Mouse (Mus musculus) liver, embryonic 15.5 days (tissue): ENCODE measurements at regions not wholly inside any gene's neighbourhood (a gene's known extent, or its start where the extent isn't known, plus 50 kb on each side); places are given as distances from the start of the nearest gene placed in this dataset.
"Not testable (repeated sequence)": the region's sequence is repeated elsewhere in the genome, so short reads cannot be mapped to it uniquely, and the experiment has no call there.

Experiments
- ATAC-seq: fragments of 200-750 bp; cut with Nextera tagmentation; 2 replicates; pipeline ENCODE4 v1.8.0; 2017; ENCODE audit warnings: moderate number of reproducible peaks, mild to moderate bottlenecking, moderate library complexity; ENCODE audit not compliant: insufficient read depth
- H3K27ac ChIP-seq: fragments of 300-500 bp; sonication (generic); replicated peaks from 2 replicates; pipeline ENCODE4 v1.5.1; 2015; ENCODE audit warnings: mild to moderate bottlenecking, inconsistent platforms
- H3K27me3 ChIP-seq: fragments of 300-500 bp; sonication (generic); 2 replicates; pipeline ENCODE4 v1.6.1; 2015; ENCODE audit warnings: mild to moderate bottlenecking, inconsistent platforms
- H3K36me3 ChIP-seq: fragments of 300-500 bp; sonication (generic); replicated peaks from 2 replicates; pipeline ENCODE4 v1.6.1; 2015; ENCODE audit warnings: moderate library complexity, mild to moderate bottlenecking, inconsistent platforms
- H3K4me1 ChIP-seq: fragments of 300-500 bp; sonication (generic); replicated peaks from 2 replicates; pipeline ENCODE4 v1.6.1; 2015; ENCODE audit warnings: inconsistent platforms
- H3K4me2 ChIP-seq: fragments of 300-500 bp; sonication (generic); 2 replicates; pipeline ENCODE4 v1.6.1; 2015; ENCODE audit warnings: moderate library complexity, mild to moderate bottlenecking, inconsistent platforms
- H3K4me3 ChIP-seq: fragments of 300-500 bp; sonication (generic); replicated peaks from 2 replicates; pipeline ENCODE4 v1.5.1; 2015; ENCODE audit warnings: mild to moderate bottlenecking, inconsistent platforms
- H3K9ac ChIP-seq: fragments of 300-500 bp; sonication (generic); 2 replicates; pipeline ENCODE4 v1.6.1; 2015; ENCODE audit warnings: moderate library complexity, mild to moderate bottlenecking, inconsistent platforms
- H3K9me3 ChIP-seq: fragments of 300-500 bp; sonication (generic); replicated peaks from 2 replicates; pipeline ENCODE4 v1.6.1; 2016; ENCODE audit warnings: inconsistent platforms
- WGBS: fragments of 180-500 bp; shearing (Covaris S2); methylation state at CpG from one replicate; pipeline ENCODE4 v1.1.7; 2015; ENCODE audit warnings: mixed read lengths; ENCODE audit not compliant: insufficient replicate concordance; 5-methylcytosine and 5-hydroxymethylcytosine counted together

- H3K4me3 ChIP-seq: no peak overlapping the region
- no peak overlapping the region for H3K9ac ChIP-seq
- no peaks in the 10 kb centered on the region for H3K36me3 ChIP-seq
- no peaks in the 10 kb centered on the region for H3K27me3 ChIP-seq
- WGBS: 34% methylated on average over 10 of the region's 10 CpGs
- H3K4me1 ChIP-seq: no peaks in the 10 kb centered on the region
- H3K4me2 ChIP-seq: no peak overlapping the region
- no peak for ATAC-seq
- no peak overlapping the region for H3K27ac ChIP-seq
- H3K9me3 ChIP-seq: no peaks in the 10 kb centered on the region
Measured at GRCm38 (mm10) chr12:71693346-71694038, 137.4 kb upstream of the Daam1 start.

- 73% methylated on average over 2 of the region's 2 CpGs for WGBS
- H3K36me3 ChIP-seq: no peaks in the 10 kb centered on the region
- ATAC-seq: no peak
- H3K27me3 ChIP-seq: no peaks in the 10 kb centered on the region
- H3K9ac ChIP-seq: no peak overlapping the region
- H3K9me3 ChIP-seq: no peaks in the 10 kb centered on the region
- no peak overlapping the region for H3K4me2 ChIP-seq
- H3K27ac ChIP-seq: no peak overlapping the region
- no peaks in the 10 kb centered on the region for H3K4me1 ChIP-seq
- H3K4me3 ChIP-seq: no peak overlapping the region
Measured at GRCm38 (mm10) chr12:71701753-71702152, 129.1 kb upstream of the Daam1 start.

DNA sequence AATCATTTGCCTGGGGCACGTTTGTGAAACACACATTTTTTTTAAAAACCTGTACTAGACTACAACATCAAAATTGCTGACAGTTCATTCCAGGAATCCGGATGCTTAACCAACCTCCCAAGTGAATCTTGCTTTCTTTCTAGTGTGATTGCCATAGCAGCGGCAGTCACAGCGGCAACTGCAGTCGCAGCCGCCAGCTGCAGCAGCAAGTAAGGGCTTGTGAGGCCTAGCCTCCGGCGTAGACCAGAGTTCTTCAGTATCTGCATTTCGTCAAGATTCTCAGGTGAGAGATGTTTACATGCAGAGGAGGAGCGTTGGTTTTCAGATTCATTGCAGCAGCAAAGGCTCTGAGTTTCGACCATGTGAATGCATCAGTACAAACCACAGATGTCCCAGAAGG is 128.7 kb upstream of the Daam1 start:
- Histone ChIP-seq H3K4me2 (no peak overlapping the region), H3K36me3 (no peaks in the 10 kb centered on the region), H3K27ac (no peak overlapping the region), H3K27me3 (no peaks in the 10 kb centered on the region), H3K9me3 (no peaks in the 10 kb centered on the region), H3K9ac (no peak overlapping the region), H3K4me3 (no peak overlapping the region), H3K4me1 (no peaks in the 10 kb centered on the region)
- ATAC-seq: no peak
- WGBS: 70% methylated on average over 11 of the region's 11 CpGs

DNA sequence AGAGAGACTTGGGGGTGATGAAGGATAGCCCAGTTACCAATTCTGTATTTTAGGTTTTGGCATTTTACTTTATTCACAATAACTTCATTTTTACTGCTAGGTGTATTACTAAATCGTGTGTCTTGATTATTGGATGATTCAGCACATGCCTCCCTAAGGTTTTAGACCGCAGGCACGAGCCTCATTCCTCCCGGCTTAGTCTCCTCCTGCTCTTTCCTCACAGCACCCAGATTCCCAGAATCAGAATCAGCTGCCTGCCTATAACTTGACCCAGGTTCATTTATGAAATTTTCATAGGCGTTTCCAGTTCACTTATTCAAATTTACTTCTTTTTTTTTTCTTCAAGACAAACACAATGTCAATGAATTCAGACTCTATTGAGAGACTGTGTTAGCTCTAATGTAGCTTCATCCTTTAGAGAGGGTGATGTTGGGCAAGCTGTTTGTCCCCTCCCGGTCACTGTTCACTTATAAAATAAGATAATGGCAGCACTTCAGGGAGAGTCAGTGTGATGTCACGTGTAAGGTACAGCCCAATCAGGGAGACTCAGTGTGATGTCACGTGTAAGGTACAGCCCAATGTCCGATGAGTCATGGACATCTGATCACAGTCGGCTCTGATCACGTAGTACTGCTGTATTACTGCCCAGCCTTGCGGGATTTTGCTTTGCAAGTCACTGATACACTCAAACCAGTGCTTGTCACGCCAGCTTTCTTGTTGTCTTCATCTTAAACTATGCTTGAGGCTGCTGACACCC is 127.6 kb upstream of the Daam1 start:
- Histone ChIP-seq H3K36me3 (no peaks in the 10 kb centered on the region), H3K9ac (no peak overlapping the region), H3K4me2 (no peak overlapping the region), H3K4me3 (no peak overlapping the region), H3K27me3 (no peaks in the 10 kb centered on the region), H3K9me3 (no peaks in the 10 kb centered on the region), H3K4me1 (no peaks in the 10 kb centered on the region), H3K27ac (no peak overlapping the region)
- ATAC-seq: no peak
- whole genome bisulfite sequencing: 66% methylated on average over 13 of the region's 13 CpGs

GRCm38 (mm10) chr12:71704431-71704830 is 126.4 kb upstream of the Daam1 start:
- no peak overlapping the region for H3K4me3 ChIP-seq
- no peak overlapping the region for H3K27ac ChIP-seq
- no peak overlapping the region for H3K4me2 ChIP-seq
- ATAC-seq: no peak
- no peaks in the 10 kb centered on the region for H3K4me1 ChIP-seq
- H3K9ac ChIP-seq: no peak overlapping the region
- no peaks in the 10 kb centered on the region for H3K36me3 ChIP-seq
- no peaks in the 10 kb centered on the region for H3K9me3 ChIP-seq
- H3K27me3 ChIP-seq: no peaks in the 10 kb centered on the region
- WGBS: 56% methylated on average over 6 of the region's 6 CpGs

DNA sequence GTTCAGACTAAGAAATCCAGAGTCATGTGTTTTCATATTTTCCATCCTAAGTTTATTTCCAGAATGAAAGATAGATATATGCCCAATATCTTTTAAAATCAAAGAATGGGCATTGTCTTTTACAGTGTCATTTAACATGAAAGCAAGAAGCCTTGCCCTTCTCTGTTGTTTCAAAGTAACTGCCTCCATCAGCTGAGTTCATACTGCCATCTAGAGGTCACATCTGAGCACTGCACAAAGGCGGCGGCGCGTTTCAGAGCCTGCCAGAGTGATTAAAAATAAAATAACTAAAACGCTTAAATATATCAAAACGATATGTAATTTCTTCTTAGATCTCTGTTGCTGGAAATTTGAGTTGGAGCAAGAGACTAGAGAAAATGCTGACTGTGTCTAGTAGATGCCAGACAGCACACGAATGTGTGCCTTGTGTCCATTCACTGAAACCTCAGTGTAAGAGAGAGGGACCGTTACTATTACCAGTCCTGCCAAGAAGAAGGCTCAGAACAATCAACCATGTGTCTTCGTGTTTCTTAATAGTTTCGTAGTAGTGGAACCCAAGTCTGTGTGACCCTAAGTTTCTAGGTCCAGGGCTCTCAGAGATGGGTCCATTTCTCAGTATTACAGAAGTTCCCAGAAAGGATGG is 123.0 kb upstream of the Daam1 start:
- Histone ChIP-seq H3K27me3 (no peaks in the 10 kb centered on the region), H3K4me2 (no peak overlapping the region), H3K9ac (no peak overlapping the region), H3K4me1 (no peaks in the 10 kb centered on the region), H3K36me3 (no peaks in the 10 kb centered on the region), H3K4me3 (no peak overlapping the region), H3K27ac (no peak overlapping the region), H3K9me3 (no peaks in the 10 kb centered on the region)
- ATAC-seq: no peak
- 22% methylated on average over 10 of the region's 10 CpGs for WGBS

DNA sequence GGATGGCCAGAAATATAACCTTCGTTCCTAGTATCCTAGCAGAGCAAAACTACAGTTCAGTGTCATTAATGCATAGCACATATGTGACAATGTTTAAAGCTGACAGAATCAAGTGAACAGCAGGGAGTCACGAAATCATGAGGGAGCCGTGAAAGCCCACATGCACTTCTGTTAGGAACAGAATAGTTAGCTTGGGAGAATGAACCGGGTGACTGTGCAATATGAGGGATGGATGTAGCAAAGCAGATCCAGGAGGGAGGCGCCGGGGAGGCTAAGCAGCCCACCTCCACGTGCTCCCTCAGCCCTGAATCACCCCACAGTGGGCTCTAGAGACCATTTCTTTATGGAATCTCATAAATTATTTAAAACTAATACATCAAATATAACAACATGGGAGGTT is 116.3 kb upstream of the Daam1 start:
- ATAC-seq: no peak
- Histone ChIP-seq H3K36me3 (no peaks in the 10 kb centered on the region), H3K4me2 (no peak overlapping the region), H3K9me3 (no peaks in the 10 kb centered on the region), H3K27me3 (no peaks in the 10 kb centered on the region), H3K4me1 (no peaks in the 10 kb centered on the region), H3K9ac (no peak overlapping the region), H3K27ac (no peak overlapping the region), H3K4me3 (no peak overlapping the region)
- WGBS: 62% methylated on average over 7 of the region's 7 CpGs

GRCm38 (mm10) chr12:71718412-71718811 is 112.5 kb upstream of the Daam1 start:
- not testable (repeated sequence) for H3K4me1 ChIP-seq, H3K4me3 ChIP-seq, H3K27me3 ChIP-seq, H3K9me3 ChIP-seq, H3K27ac ChIP-seq, ATAC-seq, H3K4me2 ChIP-seq, H3K9ac ChIP-seq, H3K36me3 ChIP-seq
- WGBS: 56% methylated on average over 12 of the region's 12 CpGs

- no peaks in the 10 kb centered on the region for H3K9me3 ChIP-seq
- H3K4me2 ChIP-seq: no peak overlapping the region
- H3K27ac ChIP-seq: no peak overlapping the region
- no peaks in the 10 kb centered on the region for H3K4me1 ChIP-seq
- ATAC-seq: no peak
- H3K4me3 ChIP-seq: no peak overlapping the region
- H3K9ac ChIP-seq: no peak overlapping the region
- 57% methylated on average over 7 of the region's 7 CpGs for WGBS
- H3K36me3 ChIP-seq: no peaks in the 10 kb centered on the region
- no peaks in the 10 kb centered on the region for H3K27me3 ChIP-seq
Measured at GRCm38 (mm10) chr12:71718911-71719310, 112.0 kb upstream of the Daam1 start.

DNA sequence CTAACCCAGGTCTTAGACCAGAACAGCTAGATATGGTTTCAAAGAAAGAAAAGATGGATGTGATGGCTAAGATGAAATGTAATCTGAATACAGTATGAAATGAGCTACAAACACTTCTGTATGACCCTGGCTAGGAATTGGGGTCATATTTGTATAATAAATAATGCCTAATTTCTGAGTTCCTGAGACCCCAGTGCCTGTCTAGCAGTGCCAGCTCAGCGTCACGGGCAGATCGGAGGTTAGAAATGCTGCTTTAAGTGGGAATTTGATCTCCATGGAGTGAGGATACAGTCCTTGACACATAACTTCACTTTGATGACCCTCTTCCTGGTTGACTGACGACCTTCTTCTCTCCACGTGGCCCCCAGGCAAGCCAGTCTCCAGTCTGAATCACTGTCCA is 105.7 kb upstream of the Daam1 start:
- H3K4me3 ChIP-seq: no peak overlapping the region
- H3K4me2 ChIP-seq: no peak overlapping the region
- no peaks in the 10 kb centered on the region for H3K4me1 ChIP-seq
- H3K36me3 ChIP-seq: no peaks in the 10 kb centered on the region
- H3K27me3 ChIP-seq: no peaks in the 10 kb centered on the region
- H3K9ac ChIP-seq: no peak overlapping the region
- ATAC-seq: no peak
- H3K27ac ChIP-seq: no peak overlapping the region
- WGBS: 55% methylated on average over 5 of the region's 5 CpGs
- H3K9me3 ChIP-seq: no peaks in the 10 kb centered on the region

DNA sequence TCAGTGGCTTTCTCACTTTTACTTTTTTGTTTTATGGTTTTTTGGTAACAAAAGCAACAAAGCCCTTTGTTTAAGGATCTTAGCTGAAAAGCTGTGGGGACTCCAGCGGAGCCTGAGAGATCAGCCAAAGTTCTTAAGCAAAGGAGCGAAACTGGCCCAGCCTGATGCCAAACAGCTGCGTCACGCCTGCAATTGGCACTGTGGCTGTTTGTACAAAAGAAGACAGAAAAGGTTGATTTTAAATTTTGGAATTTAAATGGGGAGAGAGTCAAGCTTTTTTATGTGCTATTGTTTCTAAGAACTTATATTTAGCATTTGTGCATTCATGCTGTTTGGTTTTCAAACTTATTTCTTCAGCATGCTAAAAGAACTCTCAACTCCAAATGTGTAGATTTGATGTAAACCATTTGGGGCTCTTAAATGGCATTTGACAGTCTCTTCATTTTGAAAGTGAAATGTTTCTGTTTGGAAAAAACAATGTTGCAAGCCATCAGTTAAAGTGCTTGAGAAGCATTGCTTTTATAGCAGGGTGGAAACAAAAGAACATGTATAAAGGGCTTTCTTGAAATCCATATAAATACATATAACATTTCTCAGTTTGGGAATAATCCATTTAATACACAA is 105.1 kb upstream of the Daam1 start:
- Histone ChIP-seq H3K4me2 (no peak overlapping the region), H3K9me3 (no peaks in the 10 kb centered on the region), H3K36me3 (no peaks in the 10 kb centered on the region), H3K9ac (no peak overlapping the region), H3K4me3 (no peak overlapping the region), H3K4me1 (no peaks in the 10 kb centered on the region), H3K27me3 (no peaks in the 10 kb centered on the region), H3K27ac (no peak overlapping the region)
- no peak for ATAC-seq
- 62% methylated on average over 4 of the region's 4 CpGs for WGBS
